Mouse (Mus musculus): ENCODE results near the gene Thrap3. TPM values are rescaled to one million over a fixed set of nuclear protein-coding genes. Genes with fewer than 3 reads are reported as not detected.

Gene Thrap3
- total RNA-seq, 2 experiments from 2014 or later, result 213 to 354 TPM

DNA sequence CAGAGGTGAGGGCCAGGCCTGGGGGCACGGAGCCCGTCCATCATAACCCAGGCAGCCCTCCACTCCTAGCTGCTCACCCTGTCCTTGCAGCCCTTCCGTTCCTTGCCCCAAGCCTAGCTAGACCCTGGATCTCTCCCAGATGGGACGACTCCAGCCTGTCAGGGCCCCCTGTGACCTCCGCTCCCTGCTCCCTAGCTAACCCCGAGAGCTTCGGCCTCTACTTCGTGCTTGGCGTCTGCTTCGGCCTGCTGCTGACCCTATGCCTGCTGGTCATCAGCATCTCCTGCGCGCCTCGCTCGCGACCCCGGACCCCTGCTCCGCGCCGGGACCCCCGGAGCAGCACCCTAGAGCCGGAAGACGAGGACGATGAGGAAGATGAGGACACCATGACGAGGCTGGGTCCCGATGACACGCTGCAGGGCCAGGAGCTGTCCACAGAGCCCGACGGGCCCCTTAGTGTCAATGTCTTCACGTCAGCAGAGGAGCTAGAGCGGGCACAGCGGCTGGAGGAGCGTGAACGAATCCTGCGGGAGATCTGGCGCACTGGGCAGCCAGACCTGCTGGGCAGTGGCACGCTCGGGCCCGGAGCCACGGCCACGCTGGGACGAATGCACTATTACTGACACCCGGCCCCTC, 53.4 kb downstream of the Thrap3 start:
- no peak for ATAC-seq (replicated peaks; ENCODE audit: low FRiP score, poor library complexity, severe bottlenecking)

DNA sequence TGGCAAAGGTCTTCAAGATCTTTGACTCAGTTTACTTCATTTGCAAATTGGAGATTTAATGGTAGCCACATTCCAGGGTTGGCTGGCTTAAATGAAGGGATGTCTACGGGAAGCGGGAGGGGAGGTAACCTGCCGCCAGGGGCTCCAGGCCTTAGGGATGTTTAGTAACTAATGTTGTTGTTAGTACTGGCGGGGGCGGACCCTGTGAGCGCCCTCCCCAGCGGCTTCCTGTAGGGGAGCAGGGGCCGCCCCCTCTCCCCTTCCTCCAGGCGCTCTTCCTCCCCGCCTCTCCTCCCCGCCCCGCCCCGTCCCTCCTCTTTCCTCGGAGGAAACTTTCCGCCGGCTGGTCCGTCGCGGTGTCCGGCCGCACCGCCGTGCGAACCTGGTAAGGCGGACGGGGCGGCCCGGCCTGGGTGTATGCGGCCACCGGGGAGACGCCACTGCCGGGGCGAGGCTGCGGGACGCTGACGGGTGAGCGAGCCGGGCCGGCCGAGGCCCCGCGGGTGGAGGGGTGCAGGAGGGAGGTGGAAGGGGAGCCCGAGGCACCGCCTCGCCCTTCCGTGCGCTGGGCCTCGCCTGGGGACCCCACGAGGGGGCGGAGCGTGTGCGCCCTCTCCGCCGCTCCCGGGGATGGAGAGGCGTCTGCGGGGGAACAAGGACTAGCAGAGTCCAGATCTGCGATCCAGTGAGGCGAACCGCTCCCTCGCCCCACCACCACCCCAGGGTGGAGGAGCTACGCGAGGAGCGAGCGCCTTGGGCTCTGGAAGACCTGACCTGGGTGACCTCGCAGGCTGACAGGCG, 54.2 kb downstream of the Thrap3 start:
- ATAC-seq (replicated peaks; ENCODE audit: low FRiP score, poor library complexity, severe bottlenecking), result no peak

DNA sequence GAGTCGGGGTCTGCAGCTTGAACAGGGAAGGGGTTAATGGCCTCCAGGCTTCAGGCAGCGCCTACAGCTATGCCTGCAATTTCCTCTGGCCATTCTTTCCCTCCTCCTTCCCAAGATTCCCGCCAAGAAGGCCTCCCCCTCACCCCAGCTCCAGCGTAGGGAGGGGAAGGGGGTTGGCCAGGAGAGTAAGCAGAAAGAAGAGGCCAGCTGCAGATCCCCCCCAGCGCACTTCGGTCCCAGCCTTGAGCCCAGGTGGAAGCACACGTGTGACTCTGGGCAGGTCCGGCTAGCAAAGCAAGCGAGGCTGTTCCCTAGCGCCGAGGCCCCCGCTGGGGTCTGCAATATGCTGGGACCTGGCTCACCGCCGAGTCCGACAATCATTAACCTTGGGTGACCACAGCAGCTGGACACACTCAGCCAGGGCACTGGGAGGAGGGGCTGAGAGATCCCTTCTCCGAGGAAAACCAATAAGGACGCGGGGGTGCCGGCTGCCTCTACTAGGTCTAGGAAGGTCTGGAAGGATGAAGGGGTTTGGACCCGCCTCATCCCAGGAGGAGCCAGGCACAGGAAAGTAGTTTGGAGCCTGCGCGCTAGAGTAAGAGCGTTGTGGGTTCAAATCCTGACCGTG, 54.9 kb downstream of the Thrap3 start, which contains the start of gene Eva1b:
Gene Eva1b, plus strand, starts transcription at position 212 of the 628 bp plus-strand sequence.
- ATAC-seq (replicated peaks; ENCODE audit: low FRiP score, poor library complexity, severe bottlenecking), result no peak

DNA sequence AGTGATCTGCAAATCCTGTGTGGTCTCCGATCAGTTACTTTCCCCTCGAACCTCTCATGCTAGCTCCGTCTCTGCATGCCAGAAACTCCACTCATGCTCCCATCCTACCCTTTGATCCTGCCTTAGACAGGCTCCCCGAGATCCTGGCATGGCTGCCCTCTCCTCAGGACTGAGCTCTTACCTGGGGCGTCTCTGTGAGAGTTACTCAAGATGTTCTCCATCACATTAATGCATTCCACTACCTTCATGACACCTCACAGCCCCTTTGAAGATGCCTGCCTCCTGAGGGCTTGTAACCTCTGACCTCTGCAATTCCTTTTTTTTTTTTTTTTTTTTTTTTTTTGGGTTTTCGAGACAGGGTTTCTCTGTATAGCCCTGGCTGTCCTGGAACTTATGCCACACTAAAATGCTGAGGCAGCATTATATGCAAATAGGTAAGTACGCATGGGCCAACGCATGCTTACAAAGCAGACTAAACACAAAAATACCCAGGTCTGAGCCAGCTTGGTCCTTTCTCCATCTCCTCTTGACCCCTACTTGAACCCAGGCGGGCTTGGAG, 55.5 kb downstream of the Thrap3 start:
- ATAC-seq (replicated peaks; ENCODE audit: low FRiP score, poor library complexity, severe bottlenecking), result no peak

DNA sequence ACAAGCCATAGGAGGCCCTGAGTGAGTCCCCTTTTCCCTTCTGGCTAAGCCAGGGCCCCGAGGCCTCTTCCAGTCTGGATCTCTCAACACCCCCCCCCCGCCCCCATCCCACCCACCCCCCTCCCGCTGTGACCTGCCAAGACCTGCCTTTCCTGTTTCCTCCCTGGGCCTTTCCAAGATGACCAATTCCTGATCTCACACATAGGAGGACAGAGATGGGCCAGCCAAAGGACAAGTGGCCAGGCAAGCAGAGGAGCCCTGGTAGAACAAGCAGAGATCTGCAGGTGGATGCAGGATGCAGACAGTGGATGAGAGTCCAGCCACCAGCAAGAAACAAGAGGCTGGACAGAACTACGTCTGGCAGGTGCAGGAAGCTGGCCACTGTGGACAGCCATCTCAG, 57.2 kb downstream of the Thrap3 start:
- ATAC-seq (replicated peaks; ENCODE audit: low FRiP score, poor library complexity, severe bottlenecking), result no peak

DNA sequence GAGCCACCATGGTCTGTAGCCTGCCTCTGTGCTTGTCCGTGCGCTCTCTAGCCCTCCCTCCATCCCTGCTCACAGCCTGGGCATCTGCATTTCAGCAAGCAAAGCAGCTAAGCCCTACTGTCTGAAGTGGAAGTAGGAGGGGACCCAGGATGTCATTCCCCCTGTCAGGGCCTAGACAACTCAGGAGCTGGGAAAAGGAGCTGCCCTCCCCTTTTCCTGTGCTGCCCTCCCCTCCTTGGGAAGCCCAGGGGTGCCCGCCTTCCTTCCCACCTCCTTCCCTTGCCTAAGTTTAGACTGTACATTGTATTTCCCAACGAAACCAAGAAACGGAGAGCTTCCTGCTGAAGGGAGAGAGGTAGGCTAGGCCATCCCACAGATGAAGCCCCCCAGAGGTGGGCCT, 61.5 kb downstream of the Thrap3 start:
- no peak for ATAC-seq (replicated peaks; ENCODE audit: low FRiP score, poor library complexity, severe bottlenecking)

DNA sequence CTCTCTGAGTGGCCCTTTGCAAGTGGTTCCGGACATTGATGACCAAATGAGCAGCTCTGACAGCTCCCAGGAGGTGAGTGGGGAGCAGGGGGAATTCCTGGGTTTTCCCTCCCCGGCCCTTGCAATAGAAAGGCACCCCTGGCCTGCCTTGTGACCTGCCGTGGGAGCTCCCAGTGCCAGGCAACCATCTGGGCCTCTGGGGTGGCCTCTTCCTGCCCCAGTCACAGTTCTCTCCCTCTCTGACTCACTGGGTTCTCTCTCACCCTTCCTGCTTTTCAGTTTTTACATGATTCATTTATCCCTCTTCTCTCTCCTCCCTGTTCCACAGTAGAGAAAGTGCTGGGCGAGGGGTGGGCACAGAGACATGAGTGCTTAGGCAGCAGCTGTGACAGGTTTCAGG, 64.8 kb downstream of the Thrap3 start:
- ATAC-seq (replicated peaks; ENCODE audit: low FRiP score, poor library complexity, severe bottlenecking), result no peak

- ATAC-seq (replicated peaks; ENCODE audit: low FRiP score, poor library complexity, severe bottlenecking), result no peak
Measured at GRCm38 (mm10) chr4:126134639-126135038, 67.9 kb downstream of the Thrap3 start.

DNA sequence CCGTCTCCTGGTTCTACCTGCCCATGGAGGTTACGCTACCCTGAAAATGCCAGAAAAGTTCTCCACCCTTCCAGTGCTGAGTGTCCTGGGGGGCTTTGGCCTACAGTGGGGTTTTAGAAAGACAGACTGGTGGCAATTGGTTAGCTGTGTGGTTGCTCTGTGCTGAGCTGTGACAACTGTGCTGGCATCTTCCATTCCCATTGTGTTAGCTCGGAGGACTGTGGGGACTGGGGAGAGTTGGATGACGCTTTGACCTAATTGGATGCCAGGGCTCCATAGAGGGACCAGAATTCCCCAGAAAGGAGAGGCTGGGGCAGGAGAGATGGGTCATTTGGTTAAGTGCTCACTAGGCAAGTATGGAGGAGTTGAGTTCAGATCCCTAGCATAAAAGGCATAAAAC, 68.3 kb downstream of the Thrap3 start:
- no peak for ATAC-seq (replicated peaks; ENCODE audit: low FRiP score, poor library complexity, severe bottlenecking)

- no peak for ATAC-seq (replicated peaks; ENCODE audit: low FRiP score, poor library complexity, severe bottlenecking)
Measured at GRCm38 (mm10) chr4:126132636-126133264, 69.8 kb downstream of the Thrap3 start.

- ATAC-seq (replicated peaks; ENCODE audit: low FRiP score, poor library complexity, severe bottlenecking), result no peak
Measured at GRCm38 (mm10) chr4:126131290-126132121, 71.1 kb downstream of the Thrap3 start.

DNA sequence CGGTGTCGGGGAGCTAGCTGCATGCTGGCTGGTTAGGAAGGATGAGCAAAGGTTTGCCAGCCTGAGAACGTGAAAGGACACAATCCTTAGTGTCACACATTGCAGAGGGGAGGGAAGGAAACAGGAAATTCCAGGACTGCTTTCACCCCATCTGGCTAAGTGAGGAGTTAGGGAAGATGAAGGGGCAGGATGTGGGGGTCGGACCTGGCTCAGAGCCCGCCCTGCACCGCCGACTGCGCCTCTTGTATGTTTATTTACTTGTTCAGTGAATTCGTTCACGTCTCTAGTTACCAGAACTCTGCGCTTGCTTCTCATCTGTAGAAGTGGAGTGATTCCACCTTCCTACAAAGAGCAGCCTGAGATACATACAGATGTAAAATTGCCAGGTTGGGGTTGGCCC, 72.1 kb downstream of the Thrap3 start:
- no peak for ATAC-seq (replicated peaks; ENCODE audit: low FRiP score, poor library complexity, severe bottlenecking)

GRCm38 (mm10) chr4:126123309-126124040, 79.1 kb downstream of the Thrap3 start:
- ATAC-seq (replicated peaks; ENCODE audit: low FRiP score, poor library complexity, severe bottlenecking), result no peak

GRCm38 (mm10) chr4:126120506-126120905, 82.1 kb downstream of the Thrap3 start:
- no peak for ATAC-seq (replicated peaks; ENCODE audit: low FRiP score, poor library complexity, severe bottlenecking)

GRCm38 (mm10) chr4:126120052-126120451, 82.5 kb downstream of the Thrap3 start:
- no peak for ATAC-seq (replicated peaks; ENCODE audit: low FRiP score, poor library complexity, severe bottlenecking)

DNA sequence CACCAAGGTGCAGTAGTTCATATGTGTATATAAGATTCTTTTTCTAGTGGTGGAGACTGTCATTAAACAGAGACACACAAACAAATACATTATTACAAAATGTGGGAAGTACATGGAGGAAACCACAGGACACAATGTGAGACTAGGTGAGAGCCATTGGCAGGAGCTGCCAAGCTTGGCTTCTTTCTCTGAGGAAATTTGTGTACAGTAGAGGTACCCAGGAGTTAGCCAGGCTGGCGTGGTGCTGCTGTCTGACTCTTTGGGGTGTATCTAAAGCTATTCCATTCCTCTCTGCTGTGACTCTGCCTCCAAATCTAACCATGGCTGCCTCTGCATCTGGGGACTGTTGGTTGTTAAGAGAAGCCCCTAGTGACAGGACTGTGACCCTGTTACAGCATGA, 83.5 kb downstream of the Thrap3 start:
- no peak for ATAC-seq (replicated peaks; ENCODE audit: low FRiP score, poor library complexity, severe bottlenecking)

- no peak for ATAC-seq (replicated peaks; ENCODE audit: low FRiP score, poor library complexity, severe bottlenecking)
Measured at GRCm38 (mm10) chr4:126118651-126119050, 83.9 kb downstream of the Thrap3 start.

- no peak for ATAC-seq (replicated peaks; ENCODE audit: low FRiP score, poor library complexity, severe bottlenecking)
Measured at GRCm38 (mm10) chr4:126117116-126117515, 85.4 kb downstream of the Thrap3 start.

Data from erythroid progenitor cell, adult 5-6 weeks (primary cell).